Mouse (Mus musculus) heart, adult 11 months (tissue): ENCODE data around the gene Fam104a.

Experiments used
- DNase-seq: peaks from one replicate; pipeline ENCODE4 v3.0.0; 2022

Fam104a gene

GRCm38 (mm10) chr11:113627785-113628184 lies 56.2 kb downstream of the Fam104a start:
- no peak for DNase-seq

- no peak for DNase-seq
These were observed 58.5 kb downstream of the Fam104a start for GRCm38 (mm10) chr11:113625437-113625836.

- DNase-seq, result no peak
These were observed 61.9 kb downstream of the Fam104a start for GRCm38 (mm10) chr11:113622028-113622427.

- no peak for DNase-seq
These were observed 63.0 kb downstream of the Fam104a start for GRCm38 (mm10) chr11:113621001-113621400.

- no peak for DNase-seq
These were observed 64.4 kb downstream of the Fam104a start for GRCm38 (mm10) chr11:113619420-113620080.

- peak; percentile 92 for DNase-seq
These were observed 65.1 kb downstream of the Fam104a start, which contains the start of gene Sstr2 for GRCm38 (mm10) chr11:113618672-113619419. Sstr2 (plus strand) TSS chr11:113619342.

- DNase-seq, result no peak
These were observed 65.7 kb downstream of the Fam104a start for GRCm38 (mm10) chr11:113618303-113618671.

GRCm38 (mm10) chr11:113617132-113617911 lies 66.6 kb downstream of the Fam104a start:
- no peak for DNase-seq

- no peak for DNase-seq
These were observed 69.5 kb downstream of the Fam104a start for GRCm38 (mm10) chr11:113614476-113614875.

- no peak for DNase-seq
These were observed 72.0 kb downstream of the Fam104a start for GRCm38 (mm10) chr11:113611664-113612611.
